Mouse (Mus musculus) stomach, postnatal 0 days (tissue): ENCODE measurements around the gene C5ar2.

ENCODE experiments used
- CTCF ChIP-seq: IDR thresholded peaks from 2 replicates; pipeline ENCODE4 v1.5.1; 2016; ENCODE audit warnings: antibody characterized with exemption, low read depth, mild to moderate bottlenecking, moderate library complexity
- EP300 ChIP-seq: optimal IDR thresholded peaks from 2 replicates; pipeline ENCODE3; 2016; ENCODE audit warnings: antibody characterized with exemption

- no peak for TF ChIP-seq CTCF
- no peak for TF ChIP-seq EP300
These were observed 3.5 kb downstream of the C5ar2 start for GRCm38 (mm10) chr7:16240281-16240977.
